Mouse (Mus musculus) ZHBTc4 (cell line): Measurements from ENCODE around the gene Ccdc169.
A peak's percentile ranks its signal among the peaks of the same experiment; 100 is the strongest.

Source experiments
- DNase-seq: peaks from one replicate; pipeline ENCODE4 v3.0.0-alpha.2; 2011; ENCODE audit warnings: low read depth, low spot score

Ccdc169 gene

GRCm38 (mm10) chr3:55137039-55137438 lies at the start of gene Ccdc169:
TSS of gene Ccdc169 (plus strand) at chr3:55137339.
- no peak for DNase-seq

GRCm38 (mm10) chr3:55087360-55087759 lies 49.8 kb upstream of the Ccdc169 start:
- no peak for DNase-seq

- no peak for DNase-seq
These were observed 48.8 kb upstream of the Ccdc169 start for GRCm38 (mm10) chr3:55088359-55088758.

- no peak for DNase-seq
These were observed 48.3 kb upstream of the Ccdc169 start for GRCm38 (mm10) chr3:55088843-55089242.

- DNase-seq = no peak
These were observed 47.8 kb upstream of the Ccdc169 start for GRCm38 (mm10) chr3:55089291-55089690.

GRCm38 (mm10) chr3:55093161-55093560 lies 44.0 kb upstream of the Ccdc169 start:
- no peak for DNase-seq

- no peak for DNase-seq
These were observed 41.0 kb upstream of the Ccdc169 start for GRCm38 (mm10) chr3:55095968-55096654.

- DNase-seq = no peak
These were observed 40.5 kb upstream of the Ccdc169 start for GRCm38 (mm10) chr3:55096655-55097005.

- no peak for DNase-seq
These were observed 40.0 kb upstream of the Ccdc169 start for GRCm38 (mm10) chr3:55097186-55097585.

- no peak for DNase-seq
These were observed 39.1 kb upstream of the Ccdc169 start for GRCm38 (mm10) chr3:55098014-55098413.

- no peak for DNase-seq
These were observed 38.1 kb upstream of the Ccdc169 start for GRCm38 (mm10) chr3:55098990-55099389.

GRCm38 (mm10) chr3:55101092-55101491 lies 36.0 kb upstream of the Ccdc169 start:
- DNase-seq = no peak

GRCm38 (mm10) chr3:55105372-55106023 lies 31.6 kb upstream of the Ccdc169 start:
- no peak for DNase-seq

- DNase-seq = no peak
These were observed 31.1 kb upstream of the Ccdc169 start for GRCm38 (mm10) chr3:55106051-55106450.

- DNase-seq = no peak
These were observed 28.0 kb upstream of the Ccdc169 start for GRCm38 (mm10) chr3:55109097-55109496.

- DNase-seq = peak; percentile 95
These were observed 25.0 kb upstream of the Ccdc169 start, which contains the start of gene Spg20 for GRCm38 (mm10) chr3:55111935-55112709. TSS of gene Spg20 (plus strand) at chr3:55112108.

GRCm38 (mm10) chr3:55112710-55113415 lies 24.3 kb upstream of the Ccdc169 start:
- DNase-seq = peak; percentile 27

- DNase-seq = peak; percentile 15
These were observed 22.6 kb upstream of the Ccdc169 start for GRCm38 (mm10) chr3:55114313-55115065.

GRCm38 (mm10) chr3:55115071-55115470 lies 22.1 kb upstream of the Ccdc169 start:
- no peak for DNase-seq

- DNase-seq = no peak
These were observed 21.1 kb upstream of the Ccdc169 start for GRCm38 (mm10) chr3:55115989-55116388.

- peak; percentile 11 for DNase-seq
These were observed 17.8 kb upstream of the Ccdc169 start for GRCm38 (mm10) chr3:55119275-55119898.
